Mouse (Mus musculus) MN1 (cell line): ENCODE measurements at regions not wholly inside any gene's neighbourhood (a gene's known extent, or its start where the extent isn't known, plus 50 kb on each side); places are given as distances from the start of the nearest gene placed in this dataset.

Source experiments
- DNase-seq: peaks from one replicate; pipeline ENCODE4 v3.0.0-alpha.2; 2016; ENCODE audit warnings: low spot score

- DNase-seq: no peak
Observed at GRCm38 (mm10) chr14:105562843-105563242, 304.5 kb downstream of the Ndfip2 start.

- DNase-seq: no peak
Observed at GRCm38 (mm10) chr14:105556813-105557212, 298.4 kb downstream of the Ndfip2 start.

DNA sequence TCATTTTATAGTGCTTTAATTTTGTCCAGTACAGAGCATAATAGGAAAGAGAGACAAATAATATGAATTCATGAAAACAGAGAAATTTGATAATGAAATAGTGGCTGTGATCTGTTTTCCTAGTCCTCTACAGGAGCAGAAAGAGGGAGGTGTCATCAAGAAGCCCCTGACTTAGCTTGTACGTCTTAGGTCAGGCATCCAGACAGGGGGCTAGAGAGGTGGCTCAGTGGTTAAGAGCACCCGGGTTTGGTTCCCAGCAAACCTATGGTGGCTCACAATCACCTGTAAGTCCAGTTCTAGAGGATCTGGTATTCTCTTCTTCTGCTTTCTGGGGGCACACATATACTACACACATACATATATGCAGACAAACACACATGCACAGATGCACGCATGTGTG, 285.7 kb downstream of the Ndfip2 start:
- DNase-seq: no peak

DNA sequence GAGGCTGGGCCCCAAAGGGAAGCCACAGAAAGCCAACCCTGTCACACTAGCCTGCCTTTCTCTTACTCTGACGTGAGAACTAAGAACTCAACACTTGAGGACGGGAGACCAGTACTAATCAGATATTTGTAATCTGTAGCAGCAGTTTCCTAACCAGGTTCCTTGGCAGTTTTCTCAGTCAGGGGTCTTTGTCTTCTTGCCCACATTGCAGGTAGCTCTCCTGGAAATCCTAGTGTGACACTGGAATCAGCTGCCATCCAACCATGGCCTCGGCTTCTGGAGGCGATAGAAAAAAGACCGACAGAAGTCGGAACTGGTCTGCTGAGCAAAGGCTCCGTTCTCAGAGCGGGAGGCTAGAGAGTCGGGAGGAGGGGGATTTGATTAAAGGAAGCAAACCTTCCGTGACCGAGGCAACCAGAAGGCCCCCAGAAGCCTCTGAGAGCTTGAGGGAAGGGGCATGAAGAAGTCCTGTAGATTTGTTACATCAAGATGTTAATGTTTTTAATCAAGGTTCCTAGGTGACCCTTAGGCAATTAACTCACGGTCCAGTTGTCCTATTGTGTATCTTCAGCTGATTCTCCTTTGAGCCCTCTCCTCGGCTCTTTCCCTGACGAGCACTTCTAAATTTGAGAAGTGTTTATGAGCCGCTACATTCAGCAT, 284.2 kb downstream of the Ndfip2 start:
- DNase-seq: no peak

GRCm38 (mm10) chr14:105542090-105542485, 283.7 kb downstream of the Ndfip2 start:
- no peak for DNase-seq

DNA sequence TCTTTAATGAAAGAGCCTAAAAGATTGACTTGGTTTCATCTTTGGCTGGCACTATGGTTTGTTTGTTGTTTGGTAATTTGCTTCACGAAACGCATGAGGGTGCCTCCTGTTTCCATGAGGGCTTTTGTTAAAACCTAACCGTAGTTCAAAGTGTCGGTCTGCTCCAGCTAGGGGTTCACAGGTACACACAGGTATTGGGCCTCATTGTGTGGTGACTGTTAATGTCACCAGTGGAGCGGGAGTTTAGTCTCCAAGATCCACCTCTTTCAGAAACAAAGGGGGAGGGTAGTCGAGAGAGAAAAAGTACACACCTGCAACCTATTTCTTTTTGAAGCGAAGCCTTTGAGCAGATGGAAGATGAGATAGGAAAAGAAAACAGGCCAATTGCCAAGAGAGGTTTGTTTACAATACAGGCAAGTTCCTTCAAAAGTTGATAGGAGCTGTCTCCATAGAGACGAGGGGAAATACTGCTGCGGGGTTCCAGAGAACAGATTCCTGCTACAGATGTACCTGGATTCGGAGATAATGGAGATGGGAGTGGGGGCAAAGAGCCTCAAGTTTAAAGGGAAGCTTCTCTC, 273.9 kb downstream of the Ndfip2 start:
- DNase-seq: no peak

DNA sequence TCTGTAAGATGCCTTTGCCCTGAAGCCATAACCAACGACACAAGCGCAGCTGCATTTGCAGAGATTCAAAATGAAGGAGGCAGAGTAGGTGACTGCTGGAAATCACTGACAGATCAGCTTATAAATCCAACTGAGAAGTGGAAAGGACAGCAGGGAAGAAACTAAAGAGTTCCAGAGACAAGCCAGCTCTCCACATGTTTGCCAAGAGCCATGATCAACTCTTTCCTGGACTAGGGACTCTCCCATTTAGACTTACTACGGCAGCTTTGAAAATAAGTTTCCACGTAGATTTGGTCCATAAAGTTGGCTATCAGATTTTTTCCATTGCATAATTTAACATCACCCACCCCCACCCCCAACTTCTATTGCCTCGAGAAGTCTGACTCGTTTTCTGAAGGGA, 269.7 kb downstream of the Ndfip2 start:
- DNase-seq: no peak

DNA sequence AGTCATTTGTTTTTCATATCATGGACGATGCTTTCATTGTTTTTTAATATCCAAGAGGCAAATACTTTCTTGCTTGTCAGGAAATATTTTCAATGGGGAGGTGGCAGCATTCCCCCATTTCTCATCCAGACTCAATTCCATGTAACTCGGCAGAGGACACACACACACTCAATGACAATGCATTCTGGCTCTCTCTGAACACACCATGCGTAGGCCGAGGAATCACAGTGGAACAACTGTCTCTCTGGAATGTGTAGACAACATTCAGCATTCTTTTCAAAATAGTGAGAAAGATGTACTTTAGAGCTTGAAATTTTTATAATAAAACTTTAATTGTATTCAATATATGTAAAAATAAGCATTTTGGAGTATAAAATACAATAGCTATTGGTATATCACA, 265.5 kb downstream of the Ndfip2 start:
- no peak for DNase-seq

DNA sequence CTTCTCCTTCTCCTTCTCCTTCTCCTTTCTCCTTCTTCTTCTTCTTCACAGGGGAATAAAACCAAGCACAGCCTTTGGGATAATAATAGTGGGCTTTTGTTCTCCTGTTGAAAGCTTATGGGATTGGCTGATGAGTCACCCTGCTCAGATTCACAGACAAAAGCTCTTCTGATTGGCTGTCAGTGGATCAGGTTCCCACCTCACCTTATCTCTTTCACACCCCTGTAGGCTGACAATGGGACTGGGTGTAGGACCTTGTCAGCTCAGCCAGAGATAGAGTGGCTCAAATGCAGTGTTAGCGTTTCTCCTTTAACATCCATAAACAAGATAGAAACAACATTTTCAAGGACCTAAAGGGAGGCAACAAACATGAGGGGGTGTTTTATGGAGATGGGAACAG, 263.9 kb downstream of the Ndfip2 start:
- no peak for DNase-seq

- no peak for DNase-seq
Observed at GRCm38 (mm10) chr14:105518706-105519105, 260.3 kb downstream of the Ndfip2 start.

DNA sequence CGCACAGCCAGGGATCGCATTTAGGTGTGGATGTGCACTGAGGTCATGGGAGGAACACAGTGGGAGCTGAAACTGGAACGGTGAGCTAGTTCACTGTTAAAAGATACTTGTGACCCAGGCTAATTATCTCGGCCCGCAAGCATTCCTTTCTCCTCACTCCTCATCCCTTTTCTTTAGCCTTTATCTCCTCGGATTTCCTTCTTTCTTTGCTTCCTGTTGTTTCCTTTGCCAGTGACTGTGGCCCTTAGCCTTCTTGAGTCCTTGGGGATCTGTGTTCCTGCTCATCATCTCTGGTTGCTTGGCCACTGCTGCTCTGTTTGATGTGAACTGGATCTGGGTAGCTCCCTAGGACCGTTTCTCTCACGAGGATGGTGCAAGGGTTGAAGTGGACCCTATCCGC, 256.0 kb downstream of the Ndfip2 start:
- no peak for DNase-seq

GRCm38 (mm10) chr14:105512914-105513677, 254.7 kb downstream of the Ndfip2 start:
- DNase-seq: no peak

DNA sequence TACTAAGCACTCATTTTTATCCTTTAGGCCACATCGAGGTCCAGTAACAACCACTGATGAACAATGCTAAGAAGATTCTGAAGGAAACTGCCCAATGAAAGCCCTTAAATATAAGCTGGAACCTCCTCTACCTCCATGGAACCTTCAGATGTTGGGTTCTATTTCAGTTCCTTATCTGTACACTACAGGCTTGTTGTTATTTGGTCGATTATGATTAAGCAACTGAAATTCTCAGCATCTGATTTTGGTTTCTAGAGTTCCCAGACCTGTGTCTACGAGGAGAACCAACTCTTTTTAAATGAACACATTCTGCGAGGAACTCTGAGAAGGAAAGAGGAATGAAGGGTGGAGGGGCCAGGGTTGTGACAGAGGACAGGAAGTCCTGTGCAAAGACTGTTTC, 253.5 kb downstream of the Ndfip2 start:
- no peak for DNase-seq

DNA sequence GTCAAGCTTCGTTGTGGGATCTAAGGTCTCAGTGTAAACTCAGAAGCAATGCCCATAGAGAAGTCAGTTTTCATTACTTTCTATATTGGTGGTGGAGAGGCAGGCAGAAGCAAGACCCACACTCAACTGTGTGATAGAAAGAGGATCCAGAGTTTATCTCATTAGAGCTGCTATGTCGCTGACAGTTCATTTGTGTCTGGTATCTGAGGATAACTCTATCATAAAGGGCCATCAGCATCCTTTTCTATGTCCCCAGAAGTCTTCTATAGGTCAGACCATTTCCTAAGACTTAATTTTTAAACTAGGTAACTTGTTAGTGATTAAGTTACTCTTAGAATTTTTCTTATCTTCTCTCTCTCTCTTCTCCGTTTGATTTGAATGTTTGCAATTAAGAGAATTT, 252.8 kb downstream of the Ndfip2 start:
- no peak for DNase-seq

DNA sequence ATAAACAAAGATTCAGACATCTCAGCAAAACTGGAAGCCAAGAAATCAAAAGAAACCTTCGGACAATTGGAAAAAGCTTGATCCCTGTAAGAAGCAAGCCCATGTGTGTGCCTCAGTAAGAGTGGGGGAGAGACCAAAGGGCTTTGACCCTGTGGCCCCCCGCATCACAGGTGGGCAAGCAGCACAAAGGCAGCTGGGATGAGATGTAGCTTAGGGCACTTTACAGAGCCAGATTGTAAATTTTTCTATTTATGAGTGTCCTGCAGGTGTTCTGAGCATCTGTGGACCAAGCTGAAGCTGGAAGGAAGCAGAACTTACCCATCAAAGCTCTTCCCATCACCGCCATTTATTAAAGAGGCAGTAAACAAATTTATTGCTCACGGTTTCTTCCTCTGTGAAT, 246.9 kb downstream of the Ndfip2 start:
- no peak for DNase-seq

- no peak for DNase-seq
Observed at GRCm38 (mm10) chr14:105504376-105504775, 246.0 kb downstream of the Ndfip2 start.

- no peak for DNase-seq
Observed at GRCm38 (mm10) chr14:105503806-105504205, 245.4 kb downstream of the Ndfip2 start.

DNA sequence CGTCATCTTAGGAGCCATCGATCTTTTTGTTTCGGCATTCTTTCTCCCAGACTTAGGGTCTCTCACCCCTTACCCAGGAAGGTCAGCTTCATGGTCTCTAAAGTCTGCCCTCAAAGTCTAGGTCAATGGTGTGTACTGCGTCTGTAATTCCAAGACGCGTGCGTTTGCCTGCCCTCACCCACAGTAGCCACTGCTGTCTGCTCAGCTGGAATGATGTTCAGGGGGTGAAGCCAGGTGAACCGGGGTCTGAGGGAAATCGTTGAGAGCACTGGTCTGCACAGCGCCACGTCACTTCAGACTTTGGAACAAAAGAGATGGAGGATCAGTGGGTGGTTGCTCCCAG, 244.2 kb downstream of the Ndfip2 start:
- no peak for DNase-seq

DNA sequence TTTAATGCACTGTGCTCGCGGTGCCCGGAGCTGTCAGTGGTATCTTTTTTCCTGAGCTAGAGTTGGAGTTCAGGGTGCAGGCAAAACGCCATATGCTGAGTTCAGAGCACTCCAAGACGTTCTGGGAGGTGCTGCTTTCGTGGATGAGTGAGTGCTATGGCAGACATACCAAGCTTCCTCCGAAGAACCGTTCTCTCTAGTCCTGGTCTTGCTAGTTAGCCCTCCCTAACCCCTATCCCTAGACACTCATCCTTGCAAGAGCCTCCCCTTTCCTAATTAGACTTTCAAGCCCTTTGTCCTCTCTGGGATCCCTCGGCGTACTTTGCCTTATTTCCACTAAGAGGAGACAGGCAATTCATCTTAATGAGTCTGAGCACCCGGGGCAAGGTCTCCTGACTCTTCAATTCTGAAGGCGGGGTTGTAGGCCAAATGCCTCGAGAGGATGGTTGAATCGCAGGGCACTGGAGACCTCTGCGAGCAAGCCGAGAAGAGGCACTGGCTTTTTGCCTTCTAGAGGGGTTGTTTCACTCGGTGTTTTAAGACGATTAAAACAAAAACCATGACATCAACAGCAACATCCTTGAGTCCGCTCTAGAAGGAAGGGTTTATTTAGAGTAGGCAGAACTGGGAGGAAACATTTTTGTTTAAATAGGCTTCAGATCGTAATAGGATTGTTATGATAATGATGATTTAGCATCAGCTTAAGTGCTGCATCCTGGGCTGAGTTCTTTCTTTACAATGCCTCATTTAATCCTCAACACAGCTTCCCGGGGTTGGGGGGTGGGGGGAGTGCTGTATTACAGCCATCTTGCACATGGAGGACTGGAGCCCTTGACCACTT, 243.6 kb downstream of the Ndfip2 start:
- DNase-seq: peak; percentile 47

- DNase-seq: peak; percentile 37
Observed at GRCm38 (mm10) chr14:105500966-105501741, 242.8 kb downstream of the Ndfip2 start.

DNA sequence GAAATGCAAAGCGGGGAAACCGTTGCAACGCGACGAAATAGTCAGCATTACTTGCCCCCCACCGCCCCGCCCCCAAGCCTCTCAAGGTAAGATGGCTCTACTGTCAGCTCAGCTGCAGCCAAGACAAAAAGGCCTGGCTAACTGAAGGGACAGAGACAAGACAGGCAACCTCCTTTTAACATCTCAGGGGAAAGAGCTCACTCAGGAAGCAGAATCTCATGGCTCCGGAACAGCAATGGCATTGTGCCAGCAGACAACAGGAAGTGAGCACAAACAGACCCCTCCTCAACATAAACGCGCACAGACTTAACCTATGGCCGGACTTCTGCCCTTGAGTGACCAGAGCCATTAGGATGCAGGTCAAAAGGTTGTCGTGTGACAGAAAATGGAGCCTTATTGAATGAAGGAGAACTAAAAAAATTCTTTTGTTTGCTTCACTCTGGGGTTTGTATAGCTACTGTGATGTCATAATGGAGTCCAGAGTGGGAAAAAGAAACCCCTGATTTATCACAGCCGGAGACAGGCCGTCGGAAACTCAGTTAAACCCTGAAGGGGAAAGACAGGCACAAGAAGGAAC, 241.0 kb downstream of the Ndfip2 start:
- DNase-seq: peak; percentile 53
